Mouse (Mus musculus) cerebellum, postnatal 10 days (tissue): ENCODE results near the gene Col4a1.
A peak's percentile ranks its signal among the peaks of the same experiment; 100 is the strongest.

Experiments used
- DNase-seq, 2 experiments: peaks; one replicate each; pipeline ENCODE4 v3.0.0; 2021; ENCODE audit warnings: mixed read lengths in 2 of 2

The Col4a1 gene

GRCm38 (mm10) chr8:11327722-11328417 is 15.2 kb upstream of the Col4a1 start:
- DNase-seq: no peak

GRCm38 (mm10) chr8:11327298-11327697 is 14.7 kb upstream of the Col4a1 start:
- no peak for DNase-seq

DNA sequence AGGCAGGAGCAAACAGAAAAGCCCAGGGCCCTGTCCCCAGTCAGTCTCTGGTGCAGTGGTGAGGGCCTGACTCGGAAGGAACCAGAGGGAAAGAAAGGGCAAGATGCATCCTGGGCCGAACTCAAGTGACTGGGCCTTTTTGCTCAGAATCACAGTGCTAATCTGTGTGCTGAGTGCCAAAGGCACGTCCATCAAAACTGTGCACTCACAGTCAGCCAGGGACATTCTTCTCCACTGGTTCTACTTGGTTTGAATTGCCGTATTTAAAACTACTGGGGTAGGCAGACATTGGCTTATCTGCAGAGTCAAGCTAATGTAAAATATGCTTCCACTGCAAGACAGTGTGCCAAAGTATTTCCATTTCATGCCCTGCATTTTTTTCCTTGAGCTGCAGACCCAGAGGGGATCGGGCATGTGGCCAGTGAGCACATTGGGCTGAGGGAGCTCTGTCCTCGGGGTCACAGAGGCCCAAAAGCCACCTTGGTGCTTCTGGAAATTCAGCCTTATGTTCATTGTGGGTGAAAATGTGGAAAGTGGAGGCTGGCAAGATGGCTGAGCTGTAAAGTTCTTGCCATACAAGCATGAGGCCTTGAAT is 12.3 kb upstream of the Col4a1 start:
- DNase-seq: peak; percentile 29 to 51

GRCm38 (mm10) chr8:11323681-11324080 is 11.1 kb upstream of the Col4a1 start:
- no peak for DNase-seq

GRCm38 (mm10) chr8:11322724-11323585 is 10.3 kb upstream of the Col4a1 start:
- DNase-seq: no peak

- no peak for DNase-seq
These were observed 9.2 kb upstream of the Col4a1 start for GRCm38 (mm10) chr8:11321841-11322240.

DNA sequence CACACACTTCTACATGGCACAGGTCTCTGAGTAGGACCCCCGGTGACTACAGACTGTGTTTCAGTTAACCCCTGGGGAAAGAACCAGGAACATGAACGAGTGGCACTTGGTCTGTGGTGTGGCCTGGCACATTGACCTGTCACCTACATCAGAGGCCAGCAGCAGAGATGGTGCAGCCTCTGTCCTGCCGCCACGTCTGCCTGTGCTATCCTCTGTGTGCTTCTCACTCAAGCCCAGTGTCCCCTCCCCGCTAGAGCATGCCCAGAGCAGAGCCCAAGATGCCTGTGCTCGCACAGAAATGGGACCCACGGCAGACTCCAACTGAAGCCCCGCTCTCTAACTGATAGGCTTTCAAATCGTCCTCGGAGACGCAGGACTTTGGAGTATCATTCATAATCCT is 6.8 kb upstream of the Col4a1 start:
- no peak for DNase-seq

- no peak for DNase-seq
These were observed 3.5 kb upstream of the Col4a1 start for GRCm38 (mm10) chr8:11316118-11316517.

DNA sequence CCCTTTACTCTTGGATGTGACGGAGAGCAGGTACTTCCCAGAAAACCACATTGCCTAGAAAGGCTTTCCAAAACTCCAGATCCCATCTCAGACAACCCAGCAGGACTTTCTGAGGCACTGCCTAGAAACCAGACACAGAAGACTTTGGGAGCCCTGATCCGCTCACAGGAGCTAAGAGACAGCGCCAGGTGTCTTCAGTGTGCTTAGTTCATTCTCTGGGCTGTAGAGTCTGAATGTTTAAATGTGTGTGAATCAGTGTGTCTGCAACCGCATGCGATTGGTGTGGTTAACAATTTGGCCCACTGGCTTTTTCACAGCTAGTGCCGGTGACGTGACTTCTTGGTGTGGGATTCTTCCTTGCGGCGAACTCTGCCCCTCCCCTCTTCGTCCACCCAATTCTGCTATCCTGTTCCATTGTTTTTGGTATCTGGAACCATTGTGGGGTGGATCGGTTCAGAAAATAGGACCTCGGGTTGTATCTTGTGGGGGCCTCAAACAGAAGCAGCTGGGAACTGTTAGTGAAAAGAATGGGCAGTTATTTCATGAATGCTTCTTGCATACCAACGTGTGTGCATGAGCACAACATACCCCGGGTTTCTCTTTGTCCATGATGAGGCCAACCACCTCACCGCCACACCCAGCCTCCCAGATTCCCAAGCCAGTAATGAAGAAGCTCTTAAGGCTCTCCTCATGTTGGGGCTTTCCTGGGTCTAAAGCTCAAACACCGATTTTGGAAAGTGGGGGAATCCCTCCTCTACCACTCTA is 2.7 kb upstream of the Col4a1 start:
- no peak for DNase-seq

DNA sequence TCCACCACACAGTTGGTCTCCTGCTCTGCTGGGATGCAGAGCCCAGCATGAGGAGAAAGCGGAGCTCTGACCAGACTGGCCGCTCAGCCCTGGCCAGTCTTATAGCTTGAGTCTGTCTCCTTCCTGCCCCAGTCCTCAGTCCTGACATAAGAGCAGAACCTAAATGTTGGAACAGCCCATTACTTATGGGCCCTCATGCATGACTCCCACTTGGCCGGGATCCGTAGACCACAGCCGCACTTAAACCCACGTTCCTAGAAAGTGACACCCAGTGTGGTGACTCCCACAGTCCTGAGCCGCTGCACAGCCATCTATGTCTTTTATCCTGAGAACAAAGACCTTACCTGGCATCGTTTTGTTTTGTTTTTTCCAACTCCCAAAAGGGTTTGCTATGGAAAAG is 2.0 kb upstream of the Col4a1 start:
- DNase-seq: no peak

DNA sequence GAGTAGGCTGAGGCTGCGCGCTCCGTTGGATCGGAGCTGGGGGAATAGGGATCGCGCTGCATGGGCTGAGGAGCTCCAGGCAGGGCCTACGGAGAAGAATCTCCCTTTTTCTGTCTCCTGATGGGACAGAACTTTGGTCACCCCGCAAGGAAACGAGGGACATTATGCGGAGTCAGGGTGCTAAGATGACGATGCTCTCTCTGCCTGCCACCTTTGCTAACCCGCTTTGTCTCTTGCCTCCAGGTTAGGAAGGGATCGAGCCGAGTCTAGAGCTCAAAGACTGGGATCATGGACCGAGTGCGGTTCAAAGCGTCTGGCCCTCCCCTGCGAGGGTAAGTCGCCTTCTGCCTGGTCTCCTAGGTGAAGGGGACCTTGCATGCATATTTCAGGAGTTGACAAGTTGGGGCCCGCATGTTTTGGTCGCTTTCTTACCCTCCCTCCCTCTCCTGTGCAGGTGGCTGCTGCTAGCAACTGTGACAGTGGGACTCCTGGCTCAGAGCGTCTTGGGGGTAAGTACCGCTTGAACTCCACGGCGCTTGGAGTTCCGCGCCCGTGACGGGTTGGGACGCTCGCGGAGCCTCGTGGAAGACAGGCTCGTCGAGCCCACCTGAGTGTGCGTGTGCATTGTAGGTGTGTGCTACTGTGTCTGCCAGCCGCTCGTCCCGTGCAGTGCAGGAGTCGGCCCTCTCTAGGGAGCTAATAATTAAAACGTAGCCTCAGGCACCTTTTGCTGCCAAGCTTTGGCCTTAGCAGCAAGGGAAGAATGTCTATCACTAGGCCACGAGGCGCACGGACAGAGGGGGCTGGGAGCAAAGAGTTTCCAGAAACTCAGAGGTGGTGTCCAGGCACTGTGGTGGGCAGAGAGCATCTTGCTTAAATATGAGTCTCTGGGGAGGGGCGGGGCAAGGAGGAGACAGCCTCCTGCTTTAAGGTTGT is 818 bp upstream of the Col4a1 start:
- peak; percentile 25 to 27 for DNase-seq

DNA sequence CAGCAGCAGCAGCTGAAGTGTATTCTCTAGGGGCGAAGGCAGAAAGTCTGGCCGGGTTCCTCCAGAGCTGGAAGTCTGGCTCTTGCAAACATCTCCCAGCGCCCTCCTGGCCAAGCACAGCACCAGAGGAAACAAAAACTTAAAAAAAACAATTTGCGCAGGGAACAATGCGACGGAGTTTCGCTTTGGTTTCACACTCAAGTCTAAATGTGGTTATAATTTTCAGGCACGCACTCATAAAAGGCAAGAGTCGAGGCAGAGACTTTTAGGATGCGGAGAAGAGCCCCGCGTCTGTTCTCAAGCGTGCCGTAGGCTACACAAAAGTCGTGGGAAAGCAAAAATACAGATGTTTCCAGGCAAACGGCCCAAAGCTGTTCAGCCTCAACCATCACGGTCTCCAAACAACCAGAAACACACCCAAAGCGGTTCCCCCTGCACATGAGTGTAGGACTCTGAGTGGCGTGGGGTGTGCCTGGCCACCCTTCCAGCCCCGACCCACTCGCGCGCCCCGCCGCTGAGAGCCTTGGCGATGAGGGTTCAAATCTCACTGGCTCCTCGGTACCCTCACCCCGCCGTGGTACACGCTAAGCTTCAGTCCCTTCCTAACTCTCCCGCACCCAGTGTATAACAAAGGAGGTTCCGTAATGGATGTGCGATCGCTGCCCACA is 811 bp downstream of the Col4a1 start:
- peak; percentile 24 to 30 for DNase-seq

GRCm38 (mm10) chr8:11310049-11310448 is 2.6 kb downstream of the Col4a1 start:
- DNase-seq: no peak

DNA sequence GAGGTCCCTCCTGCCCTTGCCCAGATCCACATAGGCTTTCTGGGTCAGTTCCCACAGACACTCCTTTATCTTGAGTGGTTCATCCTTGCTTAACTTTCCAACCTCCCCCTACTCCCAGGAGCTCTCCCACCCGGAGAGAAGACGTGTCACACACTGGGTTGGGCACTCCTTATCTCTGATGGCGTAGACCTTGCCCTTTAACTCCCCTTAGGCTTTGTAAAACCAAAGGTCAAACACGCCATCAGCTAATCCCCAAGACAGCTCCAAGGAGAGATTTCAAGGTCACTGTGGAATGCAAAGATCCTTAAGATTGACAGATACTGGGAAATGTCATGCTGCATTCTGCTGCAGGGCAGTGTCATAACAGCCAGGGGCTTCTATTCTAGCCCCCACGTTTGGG is 3.4 kb downstream of the Col4a1 start:
- no peak for DNase-seq

DNA sequence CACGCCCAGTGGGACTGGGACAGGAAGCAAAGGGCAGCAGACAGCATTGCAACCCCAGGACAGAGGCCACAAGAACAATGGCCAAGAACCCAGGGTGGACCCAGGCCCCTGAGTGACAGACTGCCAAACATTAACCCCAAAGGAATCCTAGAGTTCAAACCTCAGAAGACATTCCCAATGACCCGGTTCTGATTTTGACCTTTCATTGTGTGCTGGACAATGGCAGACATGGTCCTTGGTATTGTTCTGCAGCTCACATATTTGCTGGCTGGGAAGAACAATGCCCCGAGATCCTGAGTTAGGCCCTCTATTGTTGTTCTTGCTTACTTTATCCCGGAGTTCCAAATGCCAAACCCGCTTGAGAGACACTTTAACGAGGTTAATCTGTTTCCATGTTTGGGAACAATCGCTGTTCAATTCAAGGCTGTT is 4.0 kb downstream of the Col4a1 start:
- DNase-seq: no peak

DNA sequence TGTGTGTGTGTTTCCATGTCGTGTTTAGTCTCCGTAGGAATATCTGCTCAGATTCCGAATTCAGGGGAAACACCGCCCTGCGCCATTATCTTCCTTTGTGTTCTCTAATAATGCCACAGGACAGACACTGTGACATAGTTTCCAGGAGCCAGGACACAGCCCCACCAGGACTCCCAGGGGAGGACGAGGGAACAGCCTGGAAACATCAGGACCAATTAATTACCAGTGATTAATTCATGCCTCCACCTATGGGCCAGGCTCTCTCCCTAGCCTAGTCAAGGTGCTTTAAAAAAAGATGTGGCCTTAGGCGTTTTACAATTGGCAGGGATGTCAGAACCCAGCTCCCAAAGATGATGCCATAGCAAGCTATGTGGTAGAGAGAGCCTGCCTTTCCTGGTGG is 5.2 kb downstream of the Col4a1 start:
- DNase-seq: no peak

- DNase-seq: no peak
These were observed 7.1 kb downstream of the Col4a1 start for GRCm38 (mm10) chr8:11305539-11305938.

- no peak for DNase-seq
These were observed 8.5 kb downstream of the Col4a1 start for GRCm38 (mm10) chr8:11304027-11304601.

DNA sequence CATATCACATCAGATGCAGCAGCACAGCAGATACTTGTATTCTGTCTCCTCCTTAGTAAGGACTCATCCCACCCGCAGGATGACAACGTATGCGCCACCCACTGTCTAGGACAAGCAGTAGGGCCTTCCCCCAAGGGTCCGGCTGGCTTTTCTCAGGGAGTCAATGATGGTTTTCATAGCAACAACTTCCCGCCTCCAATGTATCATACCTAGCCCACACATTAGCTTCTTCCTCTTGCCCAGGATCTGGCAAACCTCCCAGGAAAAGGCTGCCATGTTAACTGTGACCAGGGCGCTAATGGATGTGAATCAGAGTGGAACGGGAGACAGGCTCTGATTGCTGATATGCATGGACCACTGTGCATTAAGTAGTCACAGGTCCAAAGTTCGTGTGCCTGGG is 12.2 kb downstream of the Col4a1 start:
- DNase-seq: peak in 1 of 2 experiments; percentile 22

GRCm38 (mm10) chr8:11299317-11299602 is 13.4 kb downstream of the Col4a1 start:
- no peak for DNase-seq
